Mouse (Mus musculus) 416B (cell line): ENCODE results near the gene Yod1.
A peak's percentile ranks its signal among the peaks of the same experiment; 100 is the strongest.

Experiments used
- DNase-seq: peaks from one replicate; pipeline ENCODE4 v3.0.0; 2011; ENCODE audit warnings: low read depth

Yod1 gene

DNA sequence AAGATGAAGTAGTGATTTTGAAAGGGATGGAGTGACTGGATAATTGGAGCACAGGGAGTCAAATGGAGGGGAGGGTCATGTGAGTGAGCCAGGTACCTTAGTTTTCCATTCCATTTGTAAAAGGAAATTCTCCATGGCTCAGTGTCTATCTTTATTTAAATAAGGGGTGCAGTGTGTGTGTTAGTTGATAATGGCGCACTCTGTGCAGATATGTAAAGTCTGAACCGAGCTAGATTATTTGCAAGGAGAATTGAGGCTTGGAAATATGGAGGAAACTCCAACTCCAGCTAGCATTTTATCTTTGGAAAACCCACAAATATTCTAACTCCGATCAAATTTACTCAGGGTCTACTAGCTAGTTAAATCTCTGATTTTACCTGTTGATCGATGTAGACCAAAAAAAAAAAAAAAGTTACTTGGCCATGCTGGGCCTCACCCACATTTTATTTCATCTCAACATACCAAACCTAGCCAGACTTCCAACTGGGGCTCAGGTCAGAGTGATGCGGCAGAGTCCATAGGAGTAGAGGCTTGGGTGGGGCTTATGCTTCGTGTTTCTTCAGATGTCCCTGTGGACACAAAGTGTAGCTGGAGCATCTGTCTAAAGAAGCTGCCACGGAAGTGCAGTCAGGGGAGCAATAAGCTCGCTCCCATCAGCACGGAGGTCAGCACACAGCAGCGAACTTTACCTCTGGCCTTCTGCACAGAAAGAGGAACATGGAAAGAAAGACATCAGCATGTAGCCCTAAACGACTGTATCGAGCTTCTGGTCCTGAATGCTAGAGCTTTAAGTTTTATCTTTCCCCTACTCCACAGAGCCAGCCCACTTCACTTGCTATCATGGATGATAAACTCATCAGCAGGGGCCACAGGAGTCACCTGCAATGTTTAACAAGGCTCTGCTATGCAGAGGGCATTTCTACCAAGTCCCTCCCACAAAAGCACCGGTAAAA lies 15.9 kb downstream of the Yod1 start:
- DNase-seq, result no peak

DNA sequence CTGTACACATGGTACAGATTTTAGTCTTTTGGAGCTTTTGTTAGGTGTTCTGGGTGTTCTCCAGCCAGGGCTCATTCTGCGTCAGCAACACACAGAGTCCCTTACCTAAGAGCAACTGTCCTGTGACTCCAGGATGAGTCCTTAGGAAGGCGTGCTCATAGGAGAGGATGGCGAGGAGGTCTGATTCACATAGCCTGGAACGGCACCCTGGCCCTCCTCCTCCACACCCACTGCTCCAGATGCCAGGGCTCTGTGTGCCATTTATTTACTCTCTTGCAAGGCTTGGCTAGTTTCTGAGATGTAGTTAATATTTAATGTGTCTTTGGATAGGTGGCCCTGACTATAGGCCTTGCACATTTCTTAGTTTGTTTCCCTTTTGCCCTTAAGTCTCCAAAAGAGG lies 16.5 kb downstream of the Yod1 start:
- DNase-seq, result no peak

DNA sequence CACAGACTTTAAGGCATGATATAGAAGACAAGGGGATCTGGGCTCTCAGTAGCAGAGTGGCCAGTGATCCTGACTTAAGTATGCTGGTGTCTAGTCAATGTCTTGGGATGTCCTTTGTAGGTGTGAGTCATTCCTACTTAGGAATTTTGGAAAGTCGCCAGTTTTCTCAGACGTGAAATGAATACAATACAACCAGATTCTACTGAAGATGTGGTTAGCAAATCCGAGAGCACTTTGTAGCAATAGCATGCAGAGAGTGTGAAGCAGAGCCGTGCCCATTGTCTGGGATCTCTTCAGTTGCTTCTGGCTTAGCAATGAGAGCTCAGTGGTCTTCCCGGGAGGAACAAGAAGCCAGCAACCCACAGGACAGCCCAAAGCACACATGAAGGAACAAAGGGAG lies 17.3 kb downstream of the Yod1 start:
- no peak for DNase-seq

DNA sequence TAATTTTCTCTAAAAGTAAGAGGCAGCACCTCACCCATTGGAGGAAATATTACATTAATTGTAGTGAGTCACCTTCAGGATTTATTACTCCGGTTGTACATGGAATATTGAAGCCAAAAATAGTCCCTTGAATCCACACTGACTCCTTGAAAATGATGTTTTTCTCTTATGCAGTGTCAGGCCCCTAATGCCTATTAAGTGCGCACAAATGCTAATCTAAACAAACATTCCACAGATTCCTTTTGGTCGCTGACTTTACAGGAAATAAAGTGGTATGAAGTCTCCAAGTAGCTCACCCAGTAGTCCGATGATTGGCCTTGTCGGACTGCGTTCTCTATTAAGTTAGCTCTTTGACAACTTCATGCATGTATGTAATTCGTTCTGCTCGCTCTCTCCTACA lies 17.7 kb downstream of the Yod1 start:
- no peak for DNase-seq

DNA sequence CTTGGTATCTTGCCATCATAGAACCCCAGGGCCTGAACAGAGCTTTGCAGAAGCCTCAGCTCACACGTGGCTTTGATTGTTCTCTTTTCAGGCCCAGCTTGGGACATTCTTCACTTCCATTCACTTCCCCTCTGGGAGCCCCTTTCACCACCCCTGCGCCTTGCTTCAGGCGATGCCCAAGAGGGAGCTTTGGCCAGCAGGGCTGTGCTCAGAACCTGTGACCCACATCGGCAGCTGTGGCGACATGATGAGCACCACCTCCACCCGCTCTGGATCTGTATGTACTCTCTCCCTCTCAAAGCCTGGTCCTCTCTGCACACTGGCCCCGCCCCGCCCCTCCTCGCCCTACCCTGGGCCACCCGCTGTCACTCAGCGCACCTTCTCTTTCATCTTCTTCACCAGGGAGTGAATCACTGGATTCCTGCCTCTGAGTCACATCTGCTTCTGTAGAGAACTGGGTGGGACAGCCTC lies 20.3 kb downstream of the Yod1 start:
- no peak for DNase-seq

DNA sequence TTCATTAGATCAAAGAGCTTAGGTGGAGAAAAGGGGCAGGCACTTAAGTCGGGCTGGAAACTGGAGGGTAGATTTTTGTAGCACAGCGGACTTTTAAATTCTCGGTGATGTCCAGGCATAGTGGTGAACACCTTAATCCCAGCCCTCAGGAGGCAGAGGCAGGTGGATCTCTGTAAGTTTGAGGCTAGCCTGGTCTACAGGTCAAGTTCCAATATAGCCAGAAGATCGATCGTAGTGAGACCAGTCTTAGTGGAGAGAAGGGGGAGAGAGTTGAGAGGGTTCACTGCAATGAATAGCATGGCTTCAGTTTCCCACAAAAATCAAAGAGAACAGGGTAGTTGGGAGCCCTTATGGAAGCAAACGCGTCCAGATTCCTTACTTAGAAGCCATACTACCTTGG lies 20.8 kb downstream of the Yod1 start:
- no peak for DNase-seq

DNA sequence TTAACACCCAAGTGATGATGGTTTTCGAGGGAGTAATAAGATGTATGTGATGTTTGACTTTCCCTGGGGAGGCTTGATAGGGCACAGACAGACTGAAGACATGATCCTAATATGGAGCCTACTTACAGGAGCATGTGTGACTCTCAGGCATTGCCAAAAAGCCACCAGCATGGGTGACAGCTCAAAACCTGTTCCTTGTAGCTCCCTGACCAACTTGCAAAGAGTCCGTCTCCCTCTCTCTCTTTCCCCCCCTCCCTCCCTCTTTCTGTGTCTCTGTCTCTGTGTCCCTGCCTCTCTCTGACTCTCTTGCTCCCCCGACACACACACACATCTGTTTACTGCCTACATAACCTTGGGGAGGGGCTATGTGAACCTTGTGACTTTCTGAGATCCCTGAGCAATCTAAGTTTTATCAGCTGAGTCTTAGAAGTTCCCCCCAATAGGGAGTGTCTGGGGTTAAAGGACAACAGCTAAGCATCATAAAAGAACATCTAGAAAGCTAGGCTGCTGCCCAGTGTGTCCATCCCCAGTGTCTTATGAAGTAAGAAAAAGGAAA lies 21.5 kb downstream of the Yod1 start:
- no peak for DNase-seq

DNA sequence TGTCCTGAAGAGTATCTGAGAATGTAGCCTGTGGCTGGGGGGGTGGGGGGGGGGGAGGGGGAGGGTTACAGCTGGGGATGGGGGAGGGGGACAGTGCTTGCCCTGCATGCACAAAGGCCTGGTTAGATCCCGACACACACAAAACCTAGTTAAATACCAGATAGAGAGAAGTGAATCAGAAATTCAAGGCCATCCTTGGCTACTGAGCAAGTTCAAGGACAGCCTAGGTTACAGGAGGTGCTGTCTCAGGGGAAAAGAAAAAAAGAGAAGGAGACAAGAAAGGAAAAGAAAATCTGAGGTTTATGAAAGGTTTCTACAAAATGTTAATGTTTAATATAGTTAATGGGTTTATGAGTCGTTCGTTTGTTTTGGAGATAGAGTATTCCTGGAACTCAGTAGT lies 22.5 kb downstream of the Yod1 start:
- DNase-seq, result no peak

DNA sequence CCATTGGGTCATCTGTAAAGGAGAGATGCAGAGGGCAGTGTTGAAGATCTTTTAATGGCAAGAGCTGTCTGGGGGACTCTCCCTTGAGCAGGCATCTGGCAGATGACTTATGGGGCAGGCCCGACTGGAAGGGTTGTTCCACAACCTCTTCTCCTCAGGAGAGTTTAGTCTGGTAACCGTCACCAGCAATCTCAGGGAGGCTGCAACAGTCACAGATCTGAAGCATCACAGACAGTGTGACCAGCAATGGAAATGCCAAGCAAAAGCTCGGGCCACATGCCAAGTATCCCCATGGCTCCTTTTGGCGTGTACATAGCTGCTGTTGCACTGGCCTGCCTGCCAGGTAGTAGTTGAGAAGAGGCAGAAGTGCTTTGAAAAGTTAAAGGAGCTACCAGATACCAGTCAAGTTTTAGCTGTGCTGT lies 23.1 kb downstream of the Yod1 start:
- DNase-seq, result peak; percentile 26

DNA sequence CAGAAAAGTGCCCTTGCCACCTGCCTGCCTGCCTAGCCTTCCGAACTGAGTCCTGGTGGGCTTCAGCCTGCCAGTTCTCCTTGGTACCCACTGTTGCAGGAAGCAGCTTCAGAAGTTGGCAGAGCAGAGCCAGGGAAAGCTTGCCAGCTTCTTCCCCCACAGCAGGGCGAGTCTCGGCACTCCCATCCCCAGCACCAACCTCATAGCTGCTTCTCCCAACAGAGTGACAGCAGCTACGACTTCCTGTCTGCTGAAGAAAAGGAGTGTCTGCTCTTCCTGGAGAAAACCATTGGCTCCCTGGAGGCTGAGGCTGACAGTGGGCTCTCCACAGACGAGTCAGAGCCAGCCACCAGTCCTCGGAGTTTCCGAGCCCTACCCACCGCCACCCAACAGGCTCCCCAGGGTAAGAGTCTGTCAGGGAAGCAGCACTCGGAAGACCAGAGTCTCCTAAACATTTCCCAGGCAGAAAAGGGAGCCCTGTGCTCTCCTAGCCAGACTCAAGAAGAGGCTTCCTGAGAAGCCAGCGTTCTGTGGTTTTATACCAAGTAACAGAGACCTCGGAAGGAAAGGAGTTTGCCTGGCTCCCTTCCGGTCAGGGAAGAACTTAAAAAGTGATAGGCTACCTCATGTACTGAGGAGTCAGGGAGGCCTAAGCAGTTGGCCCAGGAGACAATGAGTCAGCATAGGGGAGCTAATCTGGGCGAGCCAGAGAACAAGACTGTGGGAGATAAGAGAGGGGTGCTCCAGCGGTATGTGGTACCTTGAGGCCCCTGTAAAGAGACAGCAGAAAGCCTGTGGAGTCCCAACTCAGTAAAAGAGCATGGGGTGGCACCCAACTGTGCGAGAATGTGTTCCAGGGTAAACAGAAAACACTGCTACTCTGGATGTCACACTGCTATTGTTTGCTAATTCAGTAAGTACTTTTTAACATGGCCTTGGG lies 23.9 kb downstream of the Yod1 start:
- DNase-seq, result peak; percentile 95

DNA sequence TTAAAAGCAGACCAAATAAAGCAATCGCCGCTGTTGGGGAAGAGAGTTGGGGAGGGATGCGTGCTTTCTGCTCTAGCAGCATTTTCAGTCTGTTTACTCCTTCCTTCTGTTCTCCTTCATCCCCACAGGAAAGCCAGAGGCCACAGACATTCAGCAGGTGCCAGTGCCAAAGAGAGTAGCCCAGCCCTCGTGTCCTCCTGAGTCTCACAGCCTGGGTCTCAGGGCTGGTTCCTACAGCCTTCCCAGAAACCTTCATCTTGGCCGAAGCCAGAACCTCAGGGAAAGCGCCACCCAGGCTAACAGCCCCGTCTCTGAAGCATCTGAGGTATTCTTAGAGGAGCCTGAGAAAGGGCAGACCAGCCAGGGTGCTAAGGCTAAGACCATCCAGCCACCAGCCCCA lies 25.1 kb downstream of the Yod1 start:
- no peak for DNase-seq

DNA sequence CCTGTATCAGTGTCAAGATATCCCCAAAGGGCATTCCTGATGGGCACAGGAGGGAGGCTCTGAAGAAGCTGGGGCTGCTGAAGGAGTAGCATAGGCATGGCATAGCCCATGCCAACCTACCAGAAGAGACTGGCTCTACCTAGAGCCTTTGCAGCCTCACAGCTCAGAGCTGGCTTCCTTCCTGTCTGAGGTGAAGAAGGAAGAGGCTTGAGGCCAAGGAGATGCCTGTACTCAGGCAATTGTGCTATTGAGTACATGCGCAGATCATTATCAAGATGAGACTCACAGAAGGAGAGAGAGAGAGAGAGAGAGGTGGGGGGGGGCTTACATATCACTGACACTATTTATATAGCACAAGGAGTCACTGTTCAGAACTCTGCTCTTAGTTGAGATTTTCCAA lies 26.6 kb downstream of the Yod1 start:
- peak; percentile 69 for DNase-seq

DNA sequence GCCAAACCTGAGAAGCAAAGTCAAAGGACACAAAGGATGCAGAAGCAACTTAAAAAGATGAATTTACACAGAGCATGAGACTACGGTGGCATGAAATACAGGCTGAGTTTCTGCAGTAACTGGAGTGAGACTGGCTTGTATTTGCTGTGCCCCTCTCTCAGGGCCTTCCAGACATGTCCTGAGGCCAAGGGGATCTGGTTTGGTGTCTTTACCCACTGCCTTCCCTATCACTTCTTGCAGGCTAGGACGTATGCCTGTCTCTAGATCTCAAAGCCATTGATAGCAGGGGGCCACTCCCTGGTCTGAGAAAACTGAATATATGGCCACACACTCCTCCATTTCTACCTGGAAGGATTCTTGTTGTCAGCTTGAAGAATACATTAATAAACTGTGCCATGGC lies 27.1 kb downstream of the Yod1 start:
- DNase-seq, result no peak

DNA sequence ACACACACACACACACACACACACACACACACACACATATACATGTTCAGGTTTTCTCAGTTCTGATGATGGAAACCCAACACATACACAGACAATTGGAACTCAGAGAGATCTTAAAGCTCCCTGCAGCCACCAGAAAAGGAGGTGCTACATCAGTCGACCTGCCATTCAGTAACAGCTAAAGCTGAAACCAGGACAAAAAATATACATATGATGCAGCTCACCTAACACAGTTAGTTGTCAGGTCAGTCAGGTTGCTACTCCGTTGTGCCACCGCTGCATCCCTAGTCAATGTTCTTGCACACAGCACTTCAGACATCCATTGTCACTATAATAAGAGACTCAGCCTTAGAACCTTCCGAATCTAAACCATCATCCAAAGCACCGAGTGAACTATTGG lies 27.8 kb downstream of the Yod1 start:
- no peak for DNase-seq

DNA sequence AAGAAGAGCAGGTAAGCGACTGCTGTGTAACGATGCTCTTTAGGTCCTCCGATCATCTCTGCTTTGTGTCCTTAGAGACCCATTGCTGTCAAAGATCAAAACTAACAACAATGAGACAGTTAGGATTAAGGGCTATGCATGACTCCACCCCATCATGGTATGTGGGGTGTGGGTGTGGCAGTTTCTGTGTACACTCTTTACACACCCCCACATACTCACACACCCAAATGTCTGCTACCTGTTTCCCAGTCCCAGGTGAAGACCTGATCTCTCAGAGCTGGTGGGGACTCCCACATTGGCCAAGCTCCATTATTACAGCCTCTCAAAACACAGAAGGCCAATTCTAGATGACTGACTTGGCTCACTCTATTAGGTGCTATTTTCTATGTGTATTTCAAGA lies 28.5 kb downstream of the Yod1 start:
- DNase-seq, result no peak

DNA sequence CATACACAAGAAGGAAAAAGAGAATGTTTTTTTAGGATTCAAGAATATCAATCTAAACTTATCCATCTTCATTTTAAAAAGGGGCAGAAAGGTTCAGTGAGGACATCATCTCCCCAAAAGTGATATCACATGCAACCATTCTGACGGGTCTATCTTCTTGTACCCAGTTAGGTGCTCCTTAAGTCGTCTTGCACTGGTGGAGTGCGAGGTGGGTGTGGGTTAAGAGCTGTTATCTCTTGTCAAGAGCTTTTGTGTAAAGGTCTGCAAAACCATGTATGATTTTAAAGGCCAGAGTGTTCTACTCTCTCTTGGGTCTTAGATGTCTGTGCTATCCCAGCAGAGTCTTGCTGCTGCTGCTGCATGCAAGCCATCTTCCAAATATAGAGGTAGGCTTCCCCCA lies 29.7 kb downstream of the Yod1 start:
- DNase-seq, result no peak

DNA sequence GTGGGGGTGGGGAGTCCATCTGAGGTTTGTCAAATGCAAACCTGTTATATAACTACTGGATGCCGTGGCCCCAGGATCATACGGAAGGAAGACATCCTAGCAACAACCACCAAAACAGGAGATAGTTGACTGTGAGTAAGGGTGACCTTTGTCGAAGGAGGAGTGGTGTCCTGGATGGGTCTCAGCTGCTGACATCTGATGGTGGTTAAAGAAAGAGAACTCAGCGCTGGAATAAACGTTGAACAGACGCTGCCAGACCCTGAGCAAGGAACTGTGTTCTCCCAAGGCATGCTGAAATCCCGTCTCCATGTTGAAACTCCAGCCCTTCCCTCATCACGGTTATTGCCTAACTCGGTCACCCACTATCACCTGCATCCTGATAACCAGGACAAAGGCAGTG lies 42.6 kb downstream of the Yod1 start:
- DNase-seq, result no peak

DNA sequence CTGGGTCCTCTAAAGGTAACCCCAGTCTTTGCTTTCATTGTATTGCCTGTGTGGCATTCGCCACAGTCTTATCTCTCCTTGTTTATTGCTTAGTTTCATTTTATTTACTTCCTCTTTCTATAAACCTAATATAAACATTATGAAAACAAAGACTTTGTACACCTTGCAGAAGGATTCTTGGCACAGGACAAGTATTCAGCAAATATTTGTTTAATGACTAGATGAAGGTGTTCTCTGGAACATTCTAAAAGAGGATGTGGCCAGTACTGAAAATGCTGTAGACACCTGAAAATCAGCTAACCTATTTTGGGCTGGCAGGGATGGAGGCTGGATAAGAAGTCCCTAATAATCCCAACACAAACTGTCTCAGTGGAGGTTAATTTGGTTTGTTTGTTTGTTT lies 44.5 kb downstream of the Yod1 start:
- DNase-seq, result no peak

DNA sequence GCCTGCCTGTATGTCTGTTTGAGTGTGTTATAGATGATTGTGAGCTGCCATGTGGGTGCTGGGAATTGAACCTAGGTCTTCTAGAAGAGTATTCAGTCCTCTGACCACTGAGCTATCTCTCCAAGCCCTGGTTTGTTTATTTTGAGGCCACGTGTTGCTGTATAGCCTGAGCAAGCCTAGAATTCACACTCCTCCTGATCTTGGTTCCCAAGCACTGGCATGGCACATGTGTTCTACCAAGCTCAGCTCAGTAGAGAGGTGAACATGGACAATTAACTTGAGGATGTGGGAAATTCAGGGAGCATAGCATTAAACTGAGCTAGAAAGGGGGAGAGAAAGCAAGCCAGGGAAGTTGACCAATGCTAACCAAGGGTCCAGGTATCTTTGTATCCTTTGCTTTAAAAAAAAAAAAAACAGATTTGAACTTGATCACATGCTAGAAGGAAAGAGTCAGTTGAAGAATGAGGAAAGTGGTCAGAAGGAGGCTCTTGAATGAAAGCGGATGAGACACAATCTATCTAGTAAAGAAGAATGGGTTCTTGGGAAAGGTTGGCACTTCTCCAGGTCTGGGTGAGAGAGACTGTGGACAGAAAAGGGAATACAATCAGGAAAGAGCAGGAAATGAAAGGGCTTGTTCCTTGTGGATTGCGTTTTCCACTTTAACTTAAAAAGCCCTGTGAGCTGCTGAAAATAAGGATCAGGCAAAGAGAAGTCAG lies 45.1 kb downstream of the Yod1 start:
- DNase-seq, result no peak

DNA sequence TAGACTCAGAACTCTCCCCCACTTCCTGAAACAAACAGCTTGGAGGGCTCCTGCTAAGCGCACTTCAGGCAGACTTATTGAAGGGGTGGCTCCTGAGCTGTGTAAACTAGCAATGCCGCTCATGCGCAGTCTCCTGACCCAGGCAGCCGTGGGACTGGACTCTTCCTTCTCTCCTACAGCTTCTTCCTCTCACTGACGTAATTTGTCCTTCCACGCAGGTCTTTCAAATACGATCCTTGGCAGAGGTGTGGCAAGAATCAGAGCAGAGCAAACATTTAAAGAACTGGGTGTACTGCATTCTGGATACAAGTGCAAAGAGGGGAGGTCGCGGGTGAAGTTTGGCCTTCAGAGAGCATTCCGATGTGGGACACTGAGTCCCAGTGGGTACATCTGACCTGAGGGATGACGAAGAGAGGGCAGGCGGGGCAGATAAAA lies 46.9 kb downstream of the Yod1 start:
- DNase-seq, result no peak

DNA sequence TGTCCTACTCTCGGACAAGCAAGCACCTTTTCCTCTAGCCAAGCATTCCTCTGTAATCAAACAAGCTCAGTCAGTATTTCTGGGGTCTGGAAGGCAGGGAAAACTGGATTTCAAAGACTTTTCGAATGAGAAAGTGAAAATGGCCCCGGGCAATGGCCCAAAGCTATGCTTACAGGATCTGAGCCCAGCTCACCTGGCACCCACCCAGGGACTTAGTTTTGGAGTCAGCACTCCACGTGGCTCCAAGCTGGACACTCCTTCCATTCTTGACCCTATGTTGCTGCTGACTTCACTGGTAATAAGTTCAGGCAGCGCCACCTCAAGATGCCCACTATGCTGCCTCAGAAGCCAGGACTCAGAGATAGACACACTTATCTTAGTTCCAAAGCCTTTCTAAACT lies 49.9 kb downstream of the Yod1 start:
- DNase-seq, result no peak

DNA sequence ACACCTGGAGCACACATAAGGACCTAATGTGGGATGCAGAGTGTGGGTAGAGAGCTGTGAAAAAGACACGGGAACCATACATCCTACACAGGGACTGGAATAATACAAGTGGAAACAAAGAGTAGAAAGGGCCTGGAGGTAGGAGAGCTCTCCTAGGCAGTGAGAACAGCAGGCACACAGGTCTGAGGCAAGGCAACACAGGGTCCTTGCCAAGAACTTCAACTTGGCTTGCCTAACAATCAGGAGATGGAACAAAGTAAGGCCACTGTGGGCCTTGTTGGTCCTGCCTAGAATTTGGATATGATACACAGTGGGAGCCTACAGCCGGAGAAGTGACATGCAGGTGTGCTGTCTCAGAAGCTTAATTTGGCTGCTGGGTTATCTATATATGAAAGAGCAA lies 52.8 kb downstream of the Yod1 start:
- DNase-seq, result no peak
